Mouse (Mus musculus) cerebellum, adult 2 months (tissue): ENCODE data around the gene Slu7.

Experiments used
- CTCF ChIP-seq: fragments of 200-500 bp; IDR thresholded peaks from 2 replicates; pipeline ENCODE4 v1.5.1; 2011; ENCODE audit warnings: low read depth, mild to moderate bottlenecking, control low read depth, low read length, moderate library complexity, borderline replicate concordance; ENCODE audit not compliant: insufficient read depth
- POLR2A ChIP-seq: fragments of 200-500 bp; IDR thresholded peaks from 2 replicates; pipeline ENCODE4 v1.6.1; 2011; ENCODE audit warnings: low read length, control low read depth, borderline replicate concordance; ENCODE audit not compliant: insufficient read depth

DNA sequence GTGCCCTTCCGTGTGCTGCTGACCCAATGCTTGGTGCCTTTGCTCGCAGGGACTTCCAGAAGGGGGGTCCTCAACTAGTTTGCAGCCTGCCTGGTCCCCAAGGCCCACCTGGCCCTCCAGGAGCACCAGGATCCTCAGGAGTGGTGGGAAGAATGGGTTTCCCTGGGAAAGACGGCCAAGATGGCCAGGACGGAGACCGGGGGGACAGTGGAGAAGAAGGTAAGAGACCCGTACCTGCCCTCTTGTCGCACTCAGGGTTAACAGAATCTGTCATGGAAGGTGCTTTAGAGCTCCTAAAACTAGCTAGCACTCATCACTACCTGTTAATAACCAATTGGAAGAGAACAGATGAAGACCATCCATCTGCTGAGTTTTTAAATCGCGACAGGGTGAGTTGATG, 52.3 kb downstream of the Slu7 start:
- TF ChIP-seq CTCF (no peak), POLR2A (no peak)
